Mouse (Mus musculus): ENCODE measurements at regions not wholly inside any gene's neighbourhood (a gene's known extent, or its start where the extent isn't known, plus 50 kb on each side); places are given as distances from the start of the nearest gene placed in this dataset.
"Not testable (repeated sequence)": the region's sequence is repeated elsewhere in the genome, so short reads cannot be mapped to it uniquely, and the experiment has no call there.

GRCm38 (mm10) chr5:7428291-7428690 is 83.7 kb upstream of the Zfp804b start:
- DNase-seq: no peak

- DNase-seq: peak; percentile 17 to 33
Measured at GRCm38 (mm10) chr5:7436461-7436860, 91.9 kb upstream of the Zfp804b start.

GRCm38 (mm10) chr5:7448001-7448400 is 103.4 kb upstream of the Zfp804b start:
- DNase-seq: no peak

GRCm38 (mm10) chr5:7454896-7455295 is 110.3 kb upstream of the Zfp804b start:
- DNase-seq: no peak

GRCm38 (mm10) chr5:7457102-7457501 is 112.5 kb upstream of the Zfp804b start:
- DNase-seq: no peak

GRCm38 (mm10) chr5:7489150-7489549 is 144.6 kb upstream of the Zfp804b start:
- DNase-seq: no peak

GRCm38 (mm10) chr5:7489602-7490001 is 145.0 kb upstream of the Zfp804b start:
- no peak for DNase-seq

- DNase-seq: no peak
Measured at GRCm38 (mm10) chr5:7517520-7518181, 173.1 kb upstream of the Zfp804b start.

GRCm38 (mm10) chr5:7532686-7533199 is 188.2 kb upstream of the Zfp804b start:
- no peak for DNase-seq

GRCm38 (mm10) chr5:7539812-7540645 is 195.5 kb upstream of the Zfp804b start:
- no peak for DNase-seq

GRCm38 (mm10) chr5:7540646-7541038 is 196.1 kb upstream of the Zfp804b start:
- no peak for DNase-seq

- no peak for DNase-seq
Measured at GRCm38 (mm10) chr5:7543857-7544256, 199.3 kb upstream of the Zfp804b start.

- no peak for DNase-seq
Measured at GRCm38 (mm10) chr5:7580413-7580812, 235.9 kb upstream of the Zfp804b start.

GRCm38 (mm10) chr5:7586547-7586946 is 242.0 kb upstream of the Zfp804b start:
- no peak for DNase-seq

- no peak for DNase-seq
Measured at GRCm38 (mm10) chr5:7600418-7600817, 255.9 kb upstream of the Zfp804b start.

- DNase-seq: no peak
Measured at GRCm38 (mm10) chr5:7607517-7607916, 263.0 kb upstream of the Zfp804b start.

GRCm38 (mm10) chr5:7607924-7608323 is 263.4 kb upstream of the Zfp804b start:
- no peak for DNase-seq

GRCm38 (mm10) chr5:7655280-7655679 is 305.0 kb upstream of the Steap4 start:
- DNase-seq: no peak

GRCm38 (mm10) chr5:7701776-7702175 is 258.5 kb upstream of the Steap4 start:
- no peak for DNase-seq

GRCm38 (mm10) chr5:7719557-7719956 is 240.7 kb upstream of the Steap4 start:
- DNase-seq: no peak

- no peak for DNase-seq
Measured at GRCm38 (mm10) chr5:7720061-7720460, 240.2 kb upstream of the Steap4 start.

GRCm38 (mm10) chr5:7720688-7721087 is 239.6 kb upstream of the Steap4 start:
- no peak for DNase-seq

GRCm38 (mm10) chr5:7732566-7732965 is 227.7 kb upstream of the Steap4 start:
- not testable (repeated sequence) for DNase-seq

- no peak for DNase-seq
Measured at GRCm38 (mm10) chr5:7779827-7780226, 180.4 kb upstream of the Steap4 start.
